Mouse (Mus musculus): ENCODE measurements at regions not wholly inside any gene's neighbourhood (a gene's known extent, or its start where the extent isn't known, plus 50 kb on each side); places are given as distances from the start of the nearest gene placed in this dataset.

GRCm38 (mm10) chr5:119563510-119564351 lies 106.7 kb upstream of the Tbx3 start:
- no peak for DNase-seq (ENCODE audit: low read depth, low spot score)

- no peak for DNase-seq (ENCODE audit: low read depth, low spot score)
These were observed 102.8 kb upstream of the Tbx3 start for GRCm38 (mm10) chr5:119567639-119568038.

GRCm38 (mm10) chr5:119570054-119570453 lies 100.4 kb upstream of the Tbx3 start:
- no peak for DNase-seq (ENCODE audit: low read depth, low spot score)

- no peak for DNase-seq (ENCODE audit: low read depth, low spot score)
These were observed 98.8 kb upstream of the Tbx3 start for GRCm38 (mm10) chr5:119571644-119572043.

DNA sequence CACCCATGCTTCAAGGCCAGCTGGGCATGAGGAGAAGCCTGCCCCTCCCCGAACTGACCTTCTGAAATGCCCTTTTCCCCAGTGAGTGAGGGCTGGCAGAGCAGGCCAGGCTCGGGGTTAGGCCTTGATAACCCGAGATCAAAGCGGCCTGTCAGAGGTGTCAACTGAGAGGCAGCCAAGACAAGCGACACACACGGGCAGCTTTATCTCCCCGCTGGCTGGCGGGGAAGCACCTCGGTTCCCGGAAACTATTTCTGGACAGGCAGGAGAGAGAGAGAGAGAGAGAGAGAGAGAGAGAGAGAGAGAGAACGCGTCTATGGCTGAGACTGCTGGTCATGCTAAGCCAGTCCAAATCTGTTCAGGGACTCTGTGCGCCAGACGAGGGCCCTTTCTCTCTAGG lies 95.3 kb upstream of the Tbx3 start:
- no peak for DNase-seq (ENCODE audit: low read depth, low spot score)

- no peak for DNase-seq (ENCODE audit: low read depth, low spot score)
These were observed 91.2 kb upstream of the Tbx3 start for GRCm38 (mm10) chr5:119579288-119579687.

DNA sequence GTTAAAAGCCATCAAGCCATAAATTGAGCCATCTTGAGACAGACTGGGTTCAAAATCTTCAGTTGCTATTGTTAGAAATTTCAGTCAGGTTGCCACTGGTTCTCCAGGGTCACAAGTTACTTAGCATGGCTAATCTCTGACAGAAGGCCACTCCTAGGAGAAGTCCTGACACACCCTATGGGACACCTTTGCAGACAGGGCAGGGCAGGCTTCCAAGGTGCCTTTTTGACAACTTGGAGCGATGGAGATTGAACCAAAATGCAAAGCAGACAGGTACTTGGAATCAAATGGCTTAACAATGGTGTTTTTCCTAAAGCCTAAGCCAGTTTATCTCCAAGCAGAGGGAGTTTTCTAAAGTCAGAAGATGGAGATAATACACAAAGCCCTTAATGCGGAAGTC lies 90.7 kb upstream of the Tbx3 start:
- DNase-seq (ENCODE audit: low read depth, low spot score) = no peak

- DNase-seq (ENCODE audit: low read depth, low spot score) = no peak
These were observed 90.1 kb upstream of the Tbx3 start for GRCm38 (mm10) chr5:119580395-119580794.

DNA sequence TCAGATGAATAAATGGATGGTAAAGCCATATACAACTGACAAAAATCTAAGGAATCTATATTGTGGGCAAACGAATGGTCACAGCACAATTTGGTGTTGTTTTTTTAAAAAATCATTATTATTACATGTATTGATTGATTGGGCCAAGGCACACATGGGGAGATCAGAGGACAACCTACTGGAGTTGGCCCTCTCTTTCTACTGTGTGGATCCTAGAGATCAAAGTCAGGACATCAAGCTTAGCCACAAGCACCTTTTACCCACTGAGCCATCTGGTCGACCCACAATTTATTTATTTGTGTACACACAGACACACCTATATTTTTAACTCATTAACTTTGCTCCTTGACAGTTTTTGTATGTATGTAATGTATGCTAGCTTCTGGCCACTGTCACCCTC lies 89.7 kb upstream of the Tbx3 start:
- DNase-seq (ENCODE audit: low read depth, low spot score) = no peak

DNA sequence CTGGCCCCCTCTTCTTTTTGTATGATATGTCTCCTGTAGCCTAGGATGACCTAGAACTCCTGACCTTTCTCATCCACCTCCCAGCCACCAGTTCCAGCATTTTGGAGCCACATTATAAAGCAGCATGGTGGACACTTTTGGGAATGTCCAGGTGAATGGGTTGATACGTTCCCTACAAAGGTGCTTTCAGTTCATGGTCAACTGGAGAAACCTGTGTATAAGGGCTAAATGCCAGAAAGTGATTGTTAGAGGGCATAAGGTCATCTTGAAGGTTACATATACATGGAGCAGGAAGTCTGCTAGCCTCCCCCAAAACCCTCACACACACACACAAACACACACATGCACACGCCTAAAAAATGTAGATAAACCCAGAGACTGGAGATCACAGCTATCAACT lies 86.1 kb upstream of the Tbx3 start:
- DNase-seq (ENCODE audit: low read depth, low spot score) = no peak

DNA sequence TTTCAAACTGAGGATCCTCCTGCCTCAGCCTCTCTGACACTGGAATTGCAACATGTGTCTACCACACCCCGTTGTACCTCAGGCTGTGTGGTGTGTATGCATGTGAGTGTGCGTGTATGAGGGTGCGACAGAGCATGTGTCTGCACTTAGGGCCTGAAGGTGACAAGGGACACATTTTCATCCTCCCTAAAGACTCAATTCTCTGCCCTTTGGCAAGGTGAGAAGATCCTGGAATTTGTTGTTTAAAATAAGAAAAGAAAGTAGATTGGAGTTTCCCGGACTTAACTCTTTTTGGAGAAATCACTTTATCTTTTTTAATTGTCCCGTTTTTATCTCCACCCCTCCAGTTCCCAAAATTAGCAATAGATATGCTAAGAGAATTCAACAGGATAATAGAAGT lies 85.6 kb upstream of the Tbx3 start:
- DNase-seq (ENCODE audit: low read depth, low spot score) = no peak

DNA sequence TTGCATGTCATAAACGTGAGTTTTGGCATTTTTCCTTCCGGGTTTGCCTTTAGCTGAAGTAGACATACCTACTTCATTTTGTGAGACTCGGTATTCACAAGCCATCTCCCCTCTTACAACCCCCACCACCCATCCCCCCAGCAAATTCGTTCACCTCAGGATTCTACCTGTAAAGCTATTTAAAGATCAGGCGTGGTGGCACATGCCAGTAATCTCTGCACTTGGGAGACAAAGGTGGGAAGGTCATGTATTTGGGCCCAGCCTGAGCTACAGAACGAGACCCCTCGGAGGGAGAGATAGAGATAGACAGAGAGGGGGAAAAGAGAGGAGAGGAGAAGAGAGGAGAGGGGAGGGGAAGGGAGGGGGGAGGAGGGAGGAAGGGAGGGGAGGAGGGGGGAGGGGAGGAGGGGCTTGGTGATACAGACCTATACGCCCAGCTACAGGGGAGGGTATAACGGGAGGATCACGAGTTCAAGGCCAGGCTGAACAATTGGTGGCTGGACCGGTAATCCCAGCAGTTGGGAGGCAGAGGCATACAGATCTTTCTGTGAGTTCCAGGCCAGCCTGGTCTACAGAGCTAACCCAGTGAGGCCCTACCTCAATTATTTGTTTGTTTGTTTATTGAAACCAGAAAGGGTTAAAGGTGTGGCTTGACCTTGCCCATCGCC lies 83.9 kb upstream of the Tbx3 start:
- no peak for DNase-seq (ENCODE audit: low read depth, low spot score)

GRCm38 (mm10) chr5:119587239-119587811 lies 83.1 kb upstream of the Tbx3 start:
- no peak for DNase-seq (ENCODE audit: low read depth, low spot score)

DNA sequence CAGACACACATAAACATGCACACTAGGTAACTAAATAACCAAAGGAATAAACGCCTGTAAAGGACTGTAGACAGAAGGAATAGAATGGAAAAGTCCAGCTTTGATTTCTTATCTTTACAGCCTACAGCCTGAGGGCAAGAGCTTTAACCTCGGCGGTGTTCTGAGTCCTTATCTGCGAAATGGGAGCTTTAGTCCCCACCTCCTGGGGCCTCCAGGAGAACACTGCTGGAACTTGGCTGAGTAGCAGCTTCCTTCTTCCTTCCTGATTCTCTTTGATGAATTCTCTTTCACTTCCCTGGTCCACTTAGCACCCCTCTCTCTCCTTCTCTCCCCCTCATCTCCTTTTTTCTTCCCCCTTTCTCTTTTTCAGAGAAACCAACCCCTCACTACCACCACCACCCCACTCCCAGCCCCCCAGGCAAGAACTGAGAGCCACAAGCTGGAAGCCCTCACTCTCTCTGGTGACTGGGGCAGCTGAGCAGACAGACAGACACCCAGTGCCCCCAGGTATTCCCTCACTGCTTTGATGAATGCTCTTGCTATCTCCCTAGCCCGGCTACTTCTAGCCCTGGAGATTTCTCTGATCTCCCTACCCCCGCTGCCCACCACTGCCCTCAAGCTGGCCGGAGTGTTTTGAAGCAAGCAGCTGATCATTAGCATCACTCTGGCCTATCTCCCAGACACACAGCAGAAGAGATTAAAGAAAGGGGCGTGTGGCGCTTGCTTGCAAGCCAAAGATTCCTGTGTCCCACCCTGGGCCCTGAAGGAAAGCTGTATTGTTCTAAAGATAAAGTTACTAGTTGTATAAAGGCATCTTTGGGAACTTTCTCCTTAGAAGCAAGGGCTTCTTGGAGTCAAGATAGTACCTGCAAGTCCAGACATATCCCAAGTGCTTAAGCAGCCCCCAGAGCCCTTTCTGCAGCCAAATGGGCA lies 81.9 kb upstream of the Tbx3 start:
- DNase-seq (ENCODE audit: low read depth, low spot score) = no peak

DNA sequence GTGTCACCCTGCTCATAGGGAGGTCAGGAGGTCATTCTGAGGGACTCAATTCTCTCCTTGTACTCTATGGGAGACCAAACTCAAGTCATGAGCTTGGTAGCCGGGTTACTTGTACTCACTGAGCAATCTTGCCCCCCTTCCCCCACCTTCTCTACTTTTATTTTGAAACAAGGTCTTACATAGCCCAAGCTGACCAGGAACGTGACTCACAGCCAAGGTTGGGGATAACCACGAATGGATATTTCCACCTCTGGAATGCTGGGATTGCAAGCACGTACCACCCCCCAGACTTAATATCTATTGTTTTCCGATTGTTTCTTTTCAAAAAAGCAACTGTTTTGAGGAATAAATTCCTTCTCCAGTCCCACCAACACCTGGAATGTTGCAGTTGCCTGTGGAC lies 79.2 kb upstream of the Tbx3 start:
- DNase-seq (ENCODE audit: low read depth, low spot score) = peak; percentile 53

GRCm38 (mm10) chr5:119592891-119593290 lies 77.6 kb upstream of the Tbx3 start:
- no peak for DNase-seq (ENCODE audit: low read depth, low spot score)

- no peak for DNase-seq (ENCODE audit: low read depth, low spot score)
These were observed 75.9 kb upstream of the Tbx3 start for GRCm38 (mm10) chr5:119594541-119594940.

- DNase-seq (ENCODE audit: low read depth, low spot score) = no peak
These were observed 74.0 kb upstream of the Tbx3 start for GRCm38 (mm10) chr5:119596295-119596993.

GRCm38 (mm10) chr5:119596994-119597391 lies 73.5 kb upstream of the Tbx3 start:
- DNase-seq (ENCODE audit: low read depth, low spot score) = no peak

DNA sequence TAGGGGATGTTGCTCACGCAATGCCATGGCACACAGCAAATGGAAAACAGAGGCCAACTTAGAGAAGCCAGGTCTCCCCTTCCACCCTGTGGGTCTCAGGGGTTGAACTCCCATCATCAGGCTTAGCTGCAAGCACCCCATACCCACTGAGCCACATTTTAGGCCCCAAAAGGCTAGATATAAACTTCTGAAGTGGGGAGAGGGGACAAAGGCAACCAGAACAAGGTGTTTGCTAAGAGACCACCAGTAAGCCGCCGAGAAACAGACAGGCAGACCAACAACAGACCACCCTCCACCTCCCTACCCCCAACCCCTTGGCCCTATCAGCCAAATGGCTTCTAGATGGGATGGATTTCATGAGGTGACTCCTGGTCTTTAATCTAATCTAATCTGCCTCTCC lies 72.9 kb upstream of the Tbx3 start:
- DNase-seq (ENCODE audit: low read depth, low spot score) = no peak

- DNase-seq (ENCODE audit: low read depth, low spot score) = no peak
These were observed 72.3 kb upstream of the Tbx3 start for GRCm38 (mm10) chr5:119598166-119598565.

Measured in 3T3-L1 (cell line).